Mouse (Mus musculus) cortical plate, adult 2 months (tissue): ENCODE measurements around the gene Kcna5.

Source experiments
- CTCF ChIP-seq: fragments of 200-500 bp; IDR thresholded peaks from 2 replicates; pipeline ENCODE4 v1.5.1; 2011; ENCODE audit warnings: mild to moderate bottlenecking, control low read depth, low read length; ENCODE audit not compliant: insufficient read depth; ENCODE audit errors: extremely low read depth
- POLR2A ChIP-seq: fragments of 200-500 bp; IDR thresholded peaks from 2 replicates; pipeline ENCODE4 v1.6.1; 2011; ENCODE audit warnings: mild to moderate bottlenecking, low read length, control low read depth; ENCODE audit not compliant: insufficient read depth; ENCODE audit errors: extremely low read depth

DNA sequence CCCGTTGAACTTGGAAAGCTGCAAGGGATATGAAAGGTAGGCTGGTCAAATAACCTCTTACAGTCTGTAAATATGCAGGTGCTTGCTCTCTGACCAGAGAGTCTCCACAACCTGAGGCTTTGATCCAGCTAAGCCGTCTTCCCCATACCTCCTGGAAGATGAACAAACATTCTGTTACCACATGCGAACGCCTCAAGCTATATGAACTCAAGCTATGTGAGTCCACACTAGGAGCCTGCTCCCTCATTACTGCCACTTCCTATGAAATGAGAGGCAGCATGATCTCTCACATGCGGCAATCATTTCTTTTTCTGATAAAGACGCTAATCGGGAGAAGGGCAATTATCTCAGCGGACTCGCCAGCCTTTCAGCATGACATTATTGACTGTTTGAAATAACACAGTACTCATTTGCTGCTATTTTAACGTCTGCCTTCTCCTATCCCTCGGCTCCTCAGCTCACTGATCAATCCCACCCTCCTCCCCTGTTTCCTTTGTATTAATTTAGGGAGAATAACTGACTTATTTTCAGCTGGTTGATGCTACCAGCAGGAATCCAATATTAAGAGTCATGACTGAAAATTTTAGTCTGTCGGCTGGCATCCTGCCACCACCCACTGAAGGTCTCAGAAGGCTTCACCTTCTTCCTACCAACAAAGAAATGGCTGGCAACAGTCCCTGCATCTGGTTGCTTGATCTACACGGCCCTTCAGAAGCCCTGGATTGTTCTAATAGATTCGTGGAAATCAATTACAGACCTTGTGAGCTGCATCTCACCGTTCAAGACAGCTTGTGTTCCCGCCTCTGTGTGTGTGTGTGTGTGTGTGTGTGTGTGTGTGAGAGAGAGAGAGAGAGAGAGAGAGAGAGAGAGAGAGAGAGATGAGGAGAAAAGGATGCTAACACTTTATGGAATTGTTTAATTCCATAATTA, 9.2 kb upstream of the Kcna5 start:
- TF ChIP-seq CTCF (no peak), POLR2A (no peak)
